Mouse (Mus musculus): Measurements from ENCODE around the gene Trpm3.
A peak's percentile ranks its signal among the peaks of the same experiment; 100 is the strongest.

Gene Trpm3

DNA sequence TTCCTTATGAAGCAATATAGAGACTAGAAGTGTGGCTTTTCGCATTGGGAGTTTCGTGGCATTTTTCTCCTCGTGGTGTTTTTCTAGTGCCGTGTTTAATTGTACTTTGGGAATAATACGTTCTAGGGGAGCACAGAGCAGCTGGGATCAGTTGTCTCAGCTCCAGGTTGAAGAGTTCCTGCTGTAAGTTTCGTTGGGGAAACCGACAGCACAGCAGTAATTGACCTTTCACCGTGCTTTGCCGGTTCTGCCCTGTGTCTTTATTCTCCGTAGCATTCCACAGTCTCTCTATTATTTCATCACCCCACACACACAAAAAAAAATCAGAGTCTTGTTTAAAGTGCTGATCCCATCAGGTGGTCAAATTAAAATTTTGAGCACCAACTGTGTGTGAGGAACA, 496.8 kb downstream of the Trpm3 start:
- DNase-seq (ENCODE audit: low spot score in 2 of 2) = no peak

DNA sequence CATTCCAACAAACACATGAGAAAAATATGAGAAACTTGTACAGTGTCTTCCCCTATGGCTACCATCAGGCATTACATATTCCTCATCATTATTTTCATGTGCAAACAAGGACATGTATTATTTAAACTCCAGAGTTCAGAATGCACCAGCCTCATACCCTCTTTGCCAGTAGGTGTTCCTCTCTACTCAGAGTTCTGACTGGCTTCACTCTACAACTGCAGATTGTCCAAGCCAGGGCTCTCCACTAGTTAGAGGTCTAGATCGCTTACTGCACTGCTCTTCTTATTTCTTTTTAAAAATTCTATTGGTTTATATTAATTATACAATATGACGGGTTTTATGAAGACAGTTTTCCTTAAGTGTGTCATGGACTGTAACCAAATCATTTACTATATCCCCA, 498.9 kb downstream of the Trpm3 start:
- DNase-seq (ENCODE audit: low spot score in 2 of 2) = no peak

DNA sequence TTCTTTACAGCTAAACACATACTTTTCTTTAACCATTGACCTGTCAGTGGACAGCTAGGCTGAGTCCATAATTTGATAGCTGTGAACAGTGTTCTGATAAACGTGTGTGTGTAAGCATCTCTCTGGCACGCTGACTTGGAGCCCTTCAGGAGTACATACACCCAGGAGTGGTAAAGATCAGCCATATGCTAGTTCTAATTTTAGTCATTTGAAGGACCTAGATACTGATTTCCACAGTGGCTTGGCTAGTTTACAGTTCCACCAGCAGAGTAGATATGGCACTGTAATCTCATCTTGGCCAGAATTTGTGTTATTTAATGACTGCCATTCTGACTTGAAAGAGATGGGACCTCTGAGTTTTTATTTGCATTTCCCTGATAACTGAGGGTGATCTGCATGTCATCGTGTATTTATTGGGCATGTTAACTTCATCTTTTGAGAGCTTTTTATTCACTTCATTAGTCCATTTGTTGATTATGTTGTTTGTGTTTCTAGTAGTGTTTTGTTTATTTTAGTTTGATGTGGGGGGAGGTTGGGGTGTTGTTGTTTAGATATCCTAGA, 499.6 kb downstream of the Trpm3 start:
- no peak for DNase-seq (ENCODE audit: low spot score in 2 of 2)

DNA sequence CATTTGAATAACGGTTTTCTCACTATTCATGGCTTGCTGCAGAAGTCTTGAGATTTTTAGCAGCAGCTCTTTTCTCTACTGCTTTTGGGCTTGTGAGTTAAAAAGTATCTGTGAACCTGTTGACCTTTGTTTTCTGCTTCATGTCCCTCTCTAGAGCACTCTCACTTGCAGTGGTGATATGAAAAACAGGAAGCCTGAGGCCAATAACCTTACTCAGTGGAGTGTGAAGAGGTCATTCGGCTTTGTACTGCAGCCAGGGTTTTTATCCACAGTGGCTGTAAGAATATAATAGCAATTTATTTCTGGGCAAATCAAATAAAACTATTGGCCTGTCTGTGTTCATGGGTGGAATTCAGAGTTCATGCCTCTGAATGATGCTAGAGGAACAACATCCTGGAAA, 503.3 kb downstream of the Trpm3 start:
- no peak for DNase-seq (ENCODE audit: low spot score in 2 of 2)

DNA sequence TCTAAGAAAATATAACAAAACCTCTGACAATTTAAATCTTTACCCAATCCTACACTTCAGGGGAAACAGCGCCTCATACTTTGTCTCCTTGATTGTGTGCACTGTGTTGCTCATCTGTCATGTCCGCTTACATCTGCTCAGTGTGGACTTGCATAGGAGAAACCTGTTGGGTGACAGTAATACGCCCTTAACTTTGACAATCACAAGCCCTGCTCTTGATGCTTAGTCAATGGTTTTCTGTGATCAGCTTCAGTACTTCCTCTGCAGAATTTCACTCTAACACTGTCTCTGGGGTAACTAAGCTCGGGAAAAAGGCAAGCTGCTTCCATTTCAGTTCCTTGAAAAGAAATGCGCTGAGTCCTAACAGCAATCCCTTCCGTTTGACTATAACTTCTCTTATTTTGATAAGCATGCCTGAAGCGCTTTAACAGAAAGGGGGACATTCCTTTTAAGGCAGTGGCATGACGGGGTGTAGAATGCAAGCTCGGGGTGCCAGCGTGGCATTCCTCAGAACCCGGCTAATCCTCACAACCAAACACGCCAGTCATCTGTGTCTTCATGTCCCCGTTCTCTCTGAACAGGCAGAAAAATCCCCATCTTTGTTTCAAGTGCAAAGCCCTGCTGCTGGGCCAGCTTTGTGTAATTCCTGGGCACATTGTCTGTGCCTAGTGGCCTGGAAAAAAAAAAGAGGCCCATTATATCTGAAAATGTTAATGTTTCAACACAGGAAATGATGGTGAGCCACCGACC, 517.8 kb downstream of the Trpm3 start:
- DNase-seq (ENCODE audit: low spot score in 2 of 2) = no peak

DNA sequence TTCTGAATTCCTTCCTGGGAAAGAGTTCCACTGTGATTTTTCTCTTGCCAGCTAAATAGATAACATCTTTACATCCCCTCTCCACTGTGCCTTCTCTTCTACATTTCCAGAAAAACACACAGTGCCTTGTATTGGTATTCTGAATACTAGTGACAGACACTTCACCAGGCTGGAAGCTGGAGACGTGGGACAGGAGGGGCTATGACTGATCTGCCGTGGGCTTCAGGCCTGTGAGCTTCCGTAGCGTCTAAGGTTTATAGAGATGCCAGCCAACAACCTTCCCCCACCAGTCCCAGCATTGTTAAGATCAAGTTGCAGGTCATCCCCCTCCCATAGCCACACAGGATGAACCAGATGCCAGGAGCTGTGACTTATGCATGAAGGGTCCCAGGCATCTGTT, 518.4 kb downstream of the Trpm3 start:
- no peak for DNase-seq (ENCODE audit: low spot score in 2 of 2)

DNA sequence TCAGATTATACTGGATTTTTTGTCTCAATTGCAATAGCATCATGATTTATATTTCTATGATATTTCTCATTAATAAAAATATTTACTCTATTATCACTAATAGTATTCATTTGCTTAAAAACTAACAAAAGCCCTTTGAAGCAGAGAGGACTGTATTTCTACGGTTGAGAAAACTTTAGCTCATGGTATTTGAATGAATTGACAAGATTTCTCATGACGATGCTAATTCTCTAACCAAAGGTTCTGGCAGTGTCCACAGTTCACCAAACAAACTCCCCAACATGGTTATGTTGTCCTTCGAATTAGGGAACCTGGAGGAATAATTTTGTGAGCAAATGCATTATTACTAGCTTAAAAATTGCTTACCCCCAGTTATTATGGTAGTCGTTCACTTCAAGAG, 526.6 kb downstream of the Trpm3 start:
- DNase-seq (ENCODE audit: low spot score in 2 of 2) = no peak

DNA sequence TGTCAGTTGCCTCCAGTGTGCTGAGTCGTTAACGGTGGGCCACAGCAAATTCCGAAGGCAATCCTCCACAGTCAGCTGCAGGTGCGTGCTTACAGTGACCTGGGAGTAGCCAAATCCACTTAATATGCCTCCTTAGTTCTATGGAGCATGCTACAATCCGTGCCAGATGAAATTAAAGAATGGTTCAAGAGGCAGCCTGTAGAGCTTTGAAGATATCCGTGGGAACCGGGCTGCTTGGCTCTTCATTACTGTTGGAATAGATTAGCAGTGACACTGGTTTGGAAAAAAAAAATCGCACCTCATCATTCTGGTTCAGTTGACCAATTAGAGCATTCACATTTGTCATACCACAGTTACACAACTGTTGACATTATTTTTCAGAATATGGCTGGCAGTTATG, 531.4 kb downstream of the Trpm3 start:
- DNase-seq (ENCODE audit: low spot score in 2 of 2) = no peak

DNA sequence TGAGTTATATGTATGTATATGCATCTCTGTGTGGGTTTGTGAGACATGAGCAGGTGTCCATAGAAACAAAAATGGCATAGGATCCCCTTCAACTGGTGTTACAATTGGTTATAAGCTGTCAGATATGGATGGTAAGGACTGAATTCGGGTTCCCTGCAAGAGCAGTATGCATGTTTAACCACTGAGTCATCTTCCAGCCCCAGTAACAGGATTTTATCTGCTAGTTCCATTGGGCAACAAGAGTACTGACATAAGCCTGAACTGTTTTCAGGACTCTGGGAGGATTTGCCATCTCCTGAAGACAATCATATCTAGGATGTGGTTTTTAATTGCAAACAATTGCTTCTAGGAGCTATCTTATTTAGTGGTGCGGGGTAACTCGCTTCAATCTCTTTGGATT, 534.0 kb downstream of the Trpm3 start:
- DNase-seq (ENCODE audit: low spot score in 2 of 2) = no peak

DNA sequence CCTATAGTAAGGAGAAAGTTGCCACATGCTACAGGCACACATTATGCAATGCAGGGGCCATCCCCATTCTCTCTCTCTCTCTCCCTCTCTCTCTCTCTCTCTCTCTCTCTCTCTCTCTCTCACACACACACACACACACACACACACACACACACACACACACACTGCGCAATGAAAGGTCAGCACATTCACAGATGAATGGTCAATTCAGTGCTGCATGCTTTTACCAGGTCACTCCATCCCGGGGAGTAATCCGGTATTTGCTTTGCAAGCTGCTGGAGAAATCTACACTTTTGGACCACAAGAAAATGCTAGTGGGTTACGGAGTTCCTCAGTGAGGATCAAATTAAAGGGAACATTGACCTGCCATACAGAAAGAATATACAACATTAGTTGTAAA, 537.4 kb downstream of the Trpm3 start:
- DNase-seq (ENCODE audit: low spot score in 2 of 2) = no peak

DNA sequence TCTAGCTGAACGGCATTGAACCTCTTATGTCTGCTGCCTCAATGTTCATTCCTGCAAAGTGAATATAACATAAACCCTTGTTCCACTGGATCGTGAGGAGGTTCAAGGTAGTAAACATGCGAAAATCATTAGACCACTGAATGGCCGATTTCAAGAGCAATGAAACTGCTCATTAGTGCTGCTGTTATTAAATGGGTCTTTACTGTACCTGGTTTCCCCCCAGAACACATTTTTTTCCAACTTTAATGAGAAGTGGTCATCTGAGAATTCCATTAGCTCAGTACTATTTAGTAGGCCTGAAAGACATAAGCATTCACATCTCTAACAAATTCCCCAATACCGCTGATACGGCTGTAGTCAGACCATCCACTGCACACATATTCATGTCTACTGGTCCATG, 543.4 kb downstream of the Trpm3 start:
- no peak for DNase-seq (ENCODE audit: low spot score in 2 of 2)

DNA sequence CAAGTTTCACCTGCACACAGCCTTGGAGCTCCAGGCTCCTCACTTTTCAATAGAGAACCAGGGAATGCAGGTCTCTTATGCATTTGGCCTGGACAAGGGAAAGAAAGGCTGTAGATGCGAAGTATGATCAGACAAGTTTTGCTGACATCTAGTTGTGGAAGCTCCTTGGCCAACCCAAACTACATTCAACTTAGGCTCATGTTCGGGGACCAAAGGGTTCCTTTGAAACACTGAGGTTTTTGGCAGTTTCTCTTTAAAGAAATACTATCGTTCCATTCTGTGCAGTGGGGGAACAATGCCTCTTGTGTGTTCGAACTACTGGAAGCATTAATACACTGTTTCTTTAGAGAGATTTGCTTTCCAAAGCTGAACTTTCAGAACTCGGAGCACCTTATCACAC, 553.1 kb downstream of the Trpm3 start:
- no peak for DNase-seq (ENCODE audit: low spot score in 2 of 2)

DNA sequence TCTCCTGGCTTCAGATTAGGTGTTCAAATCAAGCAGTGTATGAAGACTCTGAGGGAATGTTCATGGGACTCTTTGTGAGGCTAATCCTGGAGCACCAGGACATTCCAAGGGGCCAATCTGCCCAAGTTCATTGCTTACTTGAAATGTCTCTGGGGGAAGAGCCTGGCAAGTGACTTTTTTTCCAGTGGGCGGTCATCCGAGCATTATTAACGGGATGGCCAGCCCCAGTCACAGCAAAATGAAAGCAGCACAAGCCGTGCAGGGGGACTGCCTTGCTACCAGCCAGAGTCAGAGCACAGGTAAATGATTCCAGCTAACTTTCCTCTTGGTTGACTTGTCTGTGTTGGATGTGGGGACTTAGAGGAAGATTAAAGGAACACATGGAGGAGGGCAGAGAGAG, 553.7 kb downstream of the Trpm3 start:
- DNase-seq (ENCODE audit: low spot score in 2 of 2) = no peak

DNA sequence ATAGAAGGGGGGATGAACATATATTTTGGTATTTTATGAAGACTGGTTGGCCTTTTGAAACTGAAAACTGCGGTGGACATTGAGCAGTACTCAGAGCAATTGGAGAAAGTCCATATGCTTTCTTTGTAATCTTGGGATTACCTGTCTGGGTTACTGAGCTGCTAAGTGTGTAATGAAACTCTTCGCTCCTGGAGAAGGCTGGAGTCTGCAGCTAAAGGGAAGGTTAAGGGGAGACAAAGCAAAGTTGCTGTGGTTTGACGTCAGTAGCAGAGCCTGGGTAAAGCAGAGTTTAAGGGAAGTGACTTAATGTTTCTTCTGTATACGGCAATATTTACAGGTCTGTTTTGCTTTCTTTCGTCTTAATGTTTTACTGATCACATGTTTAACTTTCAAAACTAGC, 554.1 kb downstream of the Trpm3 start:
- DNase-seq (ENCODE audit: low spot score in 2 of 2) = no peak

DNA sequence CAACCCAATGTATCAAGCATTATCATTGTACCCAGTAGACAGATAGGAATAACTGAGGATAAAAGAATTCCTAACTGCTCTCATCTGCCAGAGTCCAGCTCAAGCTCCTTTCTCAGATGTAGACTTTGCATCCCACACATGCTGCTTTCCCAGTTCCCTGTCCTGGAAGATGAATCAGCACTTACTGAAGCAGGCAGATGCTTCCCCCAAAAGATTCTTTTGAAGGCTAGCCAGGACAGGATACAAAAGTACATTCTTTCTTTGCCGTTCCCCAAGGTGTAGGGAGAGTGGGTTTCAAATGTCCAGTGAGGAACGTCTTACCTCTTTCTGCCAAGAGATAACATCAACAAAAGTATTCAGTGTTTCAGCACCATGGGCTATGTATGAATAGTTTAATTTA, 556.6 kb downstream of the Trpm3 start:
- DNase-seq (ENCODE audit: low spot score in 2 of 2) = no peak

DNA sequence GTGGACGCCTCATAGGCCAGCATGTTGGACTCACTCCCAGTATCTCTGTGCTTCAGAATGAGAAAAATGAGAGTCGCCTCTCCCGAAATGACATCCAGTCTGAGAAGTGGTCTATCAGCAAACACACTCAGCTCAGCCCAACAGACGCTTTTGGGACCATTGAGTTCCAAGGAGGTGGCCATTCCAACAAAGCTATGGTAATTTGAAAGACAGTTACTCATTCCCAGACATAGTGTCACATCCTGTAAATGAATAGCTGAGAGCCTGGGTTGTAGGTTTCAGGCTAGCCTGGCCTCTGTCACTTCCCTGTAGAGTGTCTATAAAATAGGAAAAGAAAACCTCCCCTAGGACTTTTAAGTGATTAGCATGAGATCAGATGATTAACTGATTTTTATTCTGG, 559.9 kb downstream of the Trpm3 start:
- no peak for DNase-seq (ENCODE audit: low spot score in 2 of 2)

DNA sequence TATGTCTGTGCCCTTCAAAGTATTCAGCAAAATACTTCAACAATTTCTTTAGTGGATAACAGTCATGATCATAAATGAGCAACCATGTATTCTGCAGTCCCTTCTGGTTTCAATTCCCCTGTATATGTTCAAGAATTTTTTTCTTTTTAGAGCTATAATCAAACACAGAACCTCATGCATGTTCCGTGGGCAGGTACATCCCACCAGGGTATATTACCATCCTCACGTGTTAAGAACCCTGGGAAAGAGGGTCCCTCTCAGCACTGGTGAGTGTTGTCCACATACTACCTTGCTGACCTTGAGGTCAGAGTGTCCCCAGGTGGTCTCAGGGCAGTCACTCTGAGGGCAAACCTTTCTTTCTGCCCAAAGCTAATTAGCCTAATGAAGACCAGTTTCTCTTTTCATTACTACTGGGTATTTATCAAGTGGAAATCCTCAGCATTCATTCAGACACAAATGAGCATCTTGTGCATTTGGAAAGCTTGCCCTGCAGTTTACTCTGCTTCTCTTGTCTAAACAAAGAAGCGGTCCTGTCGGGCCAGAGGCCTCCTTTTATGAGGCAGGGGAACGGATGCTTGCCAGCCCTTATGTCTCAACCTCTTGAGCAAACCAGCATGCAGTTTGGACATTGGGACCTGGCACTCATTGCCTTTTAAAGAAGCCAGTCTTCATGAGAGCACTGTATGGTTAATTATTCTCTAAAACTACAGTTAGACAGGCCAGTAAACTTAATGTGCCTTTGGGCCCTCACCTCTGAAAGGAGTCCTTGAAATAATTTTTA, 562.2 kb downstream of the Trpm3 start:
- peak in 1 of 2 experiments; percentile 17 for DNase-seq (ENCODE audit: low spot score in 2 of 2)

DNA sequence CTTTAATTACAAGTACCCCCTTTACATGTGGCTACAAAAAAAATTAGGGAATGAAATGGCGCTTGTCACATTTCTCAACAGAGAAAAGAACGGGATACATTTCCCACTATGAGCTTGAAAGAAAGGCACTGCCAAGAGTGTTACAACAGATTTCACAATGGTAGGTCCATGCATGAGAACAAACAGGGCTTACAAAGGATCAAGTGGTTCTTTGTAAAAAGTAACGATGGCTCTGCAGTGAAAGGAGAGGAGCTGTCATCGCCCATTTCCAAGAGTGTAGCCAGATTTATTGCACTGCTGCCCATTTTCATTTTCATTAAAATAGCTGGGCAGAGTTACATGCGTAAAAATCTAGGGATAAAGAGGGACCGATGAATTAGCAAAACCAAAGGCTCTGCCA, 565.0 kb downstream of the Trpm3 start:
- DNase-seq (ENCODE audit: low spot score in 2 of 2) = no peak

DNA sequence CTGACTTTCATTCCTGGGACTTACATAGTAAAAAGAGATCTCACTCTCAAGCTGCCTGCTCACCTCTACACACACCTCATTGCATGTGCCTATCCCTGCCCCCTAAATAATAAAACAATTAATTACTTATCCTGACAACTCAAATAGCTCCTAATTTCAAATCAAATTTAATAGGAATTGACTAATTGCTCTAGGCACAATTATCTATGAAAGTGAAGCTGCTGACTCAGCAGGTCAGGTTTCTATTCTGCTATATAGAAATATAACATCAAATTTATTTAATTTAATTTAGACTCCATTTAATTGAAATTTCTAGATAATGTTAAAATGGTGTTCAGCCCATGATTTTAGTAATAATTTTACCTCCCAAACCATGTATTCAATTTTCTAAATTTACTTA, 566.6 kb downstream of the Trpm3 start:
- DNase-seq (ENCODE audit: low spot score in 2 of 2) = no peak

DNA sequence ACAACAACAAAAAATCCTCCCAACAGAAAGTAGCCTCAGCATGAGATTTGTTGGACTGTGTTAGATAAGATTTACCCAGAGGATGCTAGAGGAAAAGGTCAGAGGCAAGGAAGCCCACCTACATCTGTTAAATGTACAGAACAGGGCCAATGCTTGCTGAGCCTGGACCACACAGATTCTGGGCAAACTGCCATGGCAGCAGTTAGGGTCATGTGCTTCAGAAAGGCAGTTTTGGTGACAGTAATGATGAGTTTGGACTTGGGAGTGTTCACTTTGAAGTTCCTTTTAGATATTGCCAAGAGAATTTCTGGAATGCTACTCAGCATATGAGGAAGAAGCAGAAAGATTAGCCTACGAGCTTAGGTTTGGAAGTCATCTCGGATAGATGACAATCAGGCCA, 580.2 kb downstream of the Trpm3 start:
- DNase-seq (ENCODE audit: low spot score in 2 of 2) = no peak

DNA sequence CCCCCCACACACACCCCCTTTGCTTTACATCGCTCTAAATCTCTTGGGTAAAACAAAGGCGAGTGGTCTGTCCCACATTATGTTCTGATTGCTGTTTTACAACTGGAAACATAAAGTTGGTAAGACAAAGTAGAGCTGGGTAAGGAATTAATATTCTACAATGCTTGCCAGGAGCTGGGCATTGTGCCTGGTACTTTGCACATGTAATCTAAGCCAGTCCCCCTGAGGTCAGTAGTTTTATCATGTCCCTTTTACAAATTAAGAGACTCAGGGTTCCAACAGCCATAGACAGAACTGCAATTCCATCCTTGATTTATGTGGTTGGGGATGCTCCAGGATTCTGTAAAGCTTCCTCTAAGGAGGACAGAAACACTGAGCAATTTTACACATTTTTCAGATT, 591.0 kb downstream of the Trpm3 start:
- DNase-seq (ENCODE audit: low spot score in 2 of 2) = no peak

DNA sequence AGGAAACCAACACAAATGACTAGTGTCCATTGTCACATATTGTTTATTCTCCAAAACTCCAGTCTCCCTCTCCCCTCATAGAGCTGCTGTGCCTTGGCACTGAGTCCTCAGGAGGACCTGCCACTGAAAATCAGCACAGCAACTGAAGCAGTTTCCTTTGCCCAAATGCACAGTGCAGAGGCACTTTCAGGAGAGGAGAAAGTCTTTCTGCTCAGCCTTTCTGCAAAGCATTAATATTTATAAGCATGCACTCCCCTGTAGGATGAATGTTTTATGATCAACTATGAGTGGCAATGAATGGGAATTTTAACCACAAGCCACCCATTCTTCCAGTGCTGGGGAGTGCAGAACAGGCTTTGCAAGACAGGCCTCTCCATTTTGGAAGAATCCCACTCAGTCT, 592.1 kb downstream of the Trpm3 start:
- no peak for DNase-seq (ENCODE audit: low spot score in 2 of 2)

DNA sequence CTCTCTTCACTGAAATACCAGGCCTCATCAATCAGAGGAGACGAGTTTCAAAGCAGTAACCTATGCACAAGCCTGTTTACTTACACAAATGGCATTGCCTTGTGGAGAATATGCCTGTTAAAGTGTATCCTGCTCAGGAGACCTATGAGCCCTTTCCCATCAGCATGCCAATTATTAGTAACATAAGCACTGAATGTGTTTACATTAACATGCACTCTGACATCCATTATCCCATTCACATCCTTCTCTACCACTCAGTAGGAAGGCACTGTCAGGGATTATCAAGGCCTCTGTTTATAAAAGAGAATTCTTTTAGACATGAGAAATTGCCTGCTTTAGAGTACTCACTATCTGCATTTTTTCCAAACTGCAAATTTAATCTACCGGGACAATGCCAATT, 598.0 kb downstream of the Trpm3 start:
- DNase-seq (ENCODE audit: low spot score in 2 of 2) = no peak
